Mouse (Mus musculus): ENCODE data around the gene Pitpnm1.

GRCm38 (mm10) chr19:4139446-4139845 is 39.6 kb downstream of the Pitpnm1 start, which contains the start of gene Gpr152:
- no peak for TF ChIP-seq CTCF (IDR thresholded peaks at IDR 0.05; ENCODE audit: low read depth, low read length)
- TF ChIP-seq POLR2A (IDR thresholded peaks at IDR 0.05; ENCODE audit: borderline replicate concordance, low read depth, low read length) = no peak

Measured in bone marrow macrophage, adult 2 months (primary cell).